Mouse (Mus musculus) ES-Bruce4 (cell line): ENCODE data around the gene Ccr7.

Experiments
- CTCF ChIP-seq: IDR thresholded peaks from one replicate; pipeline ENCODE4 v1.8.1; 2011; ENCODE audit warnings: low read depth, low read length
- EP300 ChIP-seq: IDR thresholded peaks from 2 replicates; pipeline ENCODE4 v1.6.1; 2011; ENCODE audit warnings: low read depth, low read length; ENCODE audit not compliant: insufficient read depth
- POLR2A ChIP-seq: IDR thresholded peaks from one replicate; pipeline ENCODE4 v1.8.1; 2011; ENCODE audit warnings: low read length; ENCODE audit not compliant: insufficient read depth

- TF ChIP-seq CTCF, result no peak
- no peak for TF ChIP-seq POLR2A
- no peak for TF ChIP-seq EP300
Observed at GRCm38 (mm10) chr11:99112700-99113099, 42.2 kb downstream of the Ccr7 start.
